Mouse (Mus musculus): ENCODE results near the gene Mtg2. TPM values are rescaled to one million over a fixed set of nuclear protein-coding genes. Genes with fewer than 3 reads are reported as not detected.

The Mtg2 gene
- polyA plus RNA-seq, 1 experiment from 2014 or later = 37.6 TPM

GRCm38 (mm10) chr2:180040406-180040805 lies 30.0 kb upstream of the Mtg2 start:
- no peaks in the 10 kb centered on the region for H3K27me3 ChIP-seq (replicated peaks)
- ATAC-seq (ENCODE audit: low FRiP score) = no peak
- 60% methylated on average over 6 of the region's 6 CpGs for WGBS
- peak overlapping the region; percentile 97 for H3K9ac ChIP-seq (replicated peaks)
- H3K9me3 ChIP-seq (replicated peaks) = no peaks in the 10 kb centered on the region
- H3K36me3 ChIP-seq = peaks cover 36% of the 10 kb centered on the region
- H3K27ac ChIP-seq (replicated peaks) = no peak overlapping the region
- H3K4me1 ChIP-seq = peaks cover 44% of the 10 kb centered on the region
- H3K4me2 ChIP-seq = peak overlapping the region; percentile 83
- peak overlapping the region; percentile 98 for H3K4me3 ChIP-seq (replicated peaks)

DNA sequence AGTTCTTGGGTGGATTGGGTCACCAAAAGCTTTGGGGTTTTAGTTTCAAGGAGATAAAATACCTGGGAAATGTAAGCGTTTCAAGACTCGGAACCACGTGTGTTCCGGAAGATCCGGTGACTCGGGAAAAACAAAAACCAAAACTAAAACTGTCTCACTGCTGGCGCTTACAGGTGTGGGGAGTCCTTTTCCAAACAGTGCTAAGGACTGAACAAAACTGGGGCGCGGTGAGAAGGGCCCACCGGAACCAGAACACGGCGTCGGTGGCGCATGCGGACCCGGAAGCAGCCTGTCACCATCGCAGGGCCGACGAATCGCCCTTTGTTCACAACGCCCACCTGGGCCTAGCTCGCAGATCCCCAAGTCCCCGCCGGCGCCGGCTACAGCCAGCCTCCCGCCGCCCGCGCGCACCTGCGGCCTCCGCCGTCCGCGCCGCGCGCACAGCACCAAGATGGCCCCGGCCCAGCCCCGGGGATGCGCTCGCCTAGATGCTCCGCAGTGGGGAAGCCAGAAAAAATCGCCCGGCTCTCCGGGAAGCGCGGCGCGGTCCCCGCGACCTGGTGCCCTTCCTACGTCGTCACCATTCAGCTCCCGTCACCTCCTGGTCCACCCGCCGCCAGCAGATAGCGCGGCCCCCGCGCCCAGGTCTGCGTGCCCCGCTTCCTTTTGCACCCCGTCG lies 28.7 kb upstream of the Mtg2 start:
- peak overlapping the region; percentile 98 for H3K27ac ChIP-seq (replicated peaks)
- peak overlapping the region; percentile 97 for H3K9ac ChIP-seq (replicated peaks)
- peak; percentile 60 for ATAC-seq (ENCODE audit: low FRiP score)
- no peaks in the 10 kb centered on the region for H3K27me3 ChIP-seq (replicated peaks)
- under 1% methylated on average over 66 of the region's 66 CpGs for WGBS
- no peaks in the 10 kb centered on the region for H3K9me3 ChIP-seq (replicated peaks)
- H3K4me1 ChIP-seq = peaks cover 50% of the 10 kb centered on the region
- H3K4me3 ChIP-seq (replicated peaks) = peak overlapping the region; percentile 98
- peaks cover 29% of the 10 kb centered on the region for H3K36me3 ChIP-seq
- H3K4me2 ChIP-seq = peak overlapping the region; percentile 83

GRCm38 (mm10) chr2:180042256-180042857 lies 28.0 kb upstream of the Mtg2 start, which contains the start of the genes Psma7 and Ss18l1:
Psma7 (minus strand) TSS chr2:180042433.
Ss18l1 (plus strand) TSS chr2:180042509.
- peak within 1 kb of the TSS; percentile 98 for H3K4me3 ChIP-seq (replicated peaks)
- WGBS = under 1% methylated on average over 73 of the region's 78 CpGs
- H3K4me1 ChIP-seq = peaks cover 50% of the 10 kb centered on the region
- H3K4me2 ChIP-seq = peak within 1 kb of the TSS; percentile 83
- peak within 1 kb of the TSS; percentile 98 for H3K27ac ChIP-seq (replicated peaks)
- peak; percentile 96 for ATAC-seq (ENCODE audit: low FRiP score)
- H3K9me3 ChIP-seq (replicated peaks) = no peaks in the 10 kb centered on the region
- peaks cover 22% of the 10 kb centered on the region for H3K36me3 ChIP-seq
- H3K27me3 ChIP-seq (replicated peaks) = no peaks in the 10 kb centered on the region
- peak within 1 kb of the TSS; percentile 97 for H3K9ac ChIP-seq (replicated peaks)

GRCm38 (mm10) chr2:180042858-180043515 lies 27.4 kb upstream of the Mtg2 start:
- ATAC-seq (ENCODE audit: low FRiP score) = peak; percentile 61
- peaks cover 16% of the 10 kb centered on the region for H3K36me3 ChIP-seq
- peak overlapping the region; percentile 83 for H3K4me2 ChIP-seq
- H3K4me1 ChIP-seq = peaks cover 50% of the 10 kb centered on the region
- peak overlapping the region; percentile 97 for H3K9ac ChIP-seq (replicated peaks)
- H3K4me3 ChIP-seq (replicated peaks) = peak overlapping the region; percentile 98
- no peaks in the 10 kb centered on the region for H3K27me3 ChIP-seq (replicated peaks)
- H3K9me3 ChIP-seq (replicated peaks) = no peaks in the 10 kb centered on the region
- H3K27ac ChIP-seq (replicated peaks) = peak overlapping the region; percentile 98
- under 1% methylated on average over 63 of the region's 66 CpGs for WGBS

DNA sequence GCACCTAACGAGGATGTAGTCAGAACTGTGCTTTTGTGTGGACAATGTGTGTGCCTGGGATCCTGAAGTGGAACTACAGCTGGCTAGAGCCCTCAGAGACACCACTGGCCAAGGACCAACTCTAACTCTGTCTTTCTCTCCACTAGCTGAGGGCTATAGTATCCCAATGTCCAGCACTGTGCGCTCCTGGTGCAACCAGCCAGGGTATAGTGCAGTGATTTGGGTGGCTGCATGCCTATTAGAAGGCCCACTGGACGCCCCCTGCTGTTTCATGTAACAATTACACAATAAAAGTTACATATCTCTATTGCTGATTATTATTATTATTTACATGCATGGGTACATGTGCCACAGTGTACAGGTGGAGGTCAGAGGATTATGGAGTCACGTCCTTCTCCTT lies 25.1 kb upstream of the Mtg2 start:
- Histone ChIP-seq H3K9me3 (replicated peaks) (no peaks in the 10 kb centered on the region), H3K36me3 (0 out of 2 replicates have a peak, but pooled peaks cover 5% of the 10 kb centered on the region), H3K4me1 (peaks cover 40% of the 10 kb centered on the region), H3K9ac (replicated peaks) (no peak overlapping the region), H3K27me3 (replicated peaks) (no peaks in the 10 kb centered on the region), H3K27ac (replicated peaks) (no peak overlapping the region), H3K4me3 (replicated peaks) (no peak overlapping the region), H3K4me2 (no peak overlapping the region)
- no peak for ATAC-seq (ENCODE audit: low FRiP score)
- 60% methylated on average over 4 of the region's 4 CpGs for WGBS

DNA sequence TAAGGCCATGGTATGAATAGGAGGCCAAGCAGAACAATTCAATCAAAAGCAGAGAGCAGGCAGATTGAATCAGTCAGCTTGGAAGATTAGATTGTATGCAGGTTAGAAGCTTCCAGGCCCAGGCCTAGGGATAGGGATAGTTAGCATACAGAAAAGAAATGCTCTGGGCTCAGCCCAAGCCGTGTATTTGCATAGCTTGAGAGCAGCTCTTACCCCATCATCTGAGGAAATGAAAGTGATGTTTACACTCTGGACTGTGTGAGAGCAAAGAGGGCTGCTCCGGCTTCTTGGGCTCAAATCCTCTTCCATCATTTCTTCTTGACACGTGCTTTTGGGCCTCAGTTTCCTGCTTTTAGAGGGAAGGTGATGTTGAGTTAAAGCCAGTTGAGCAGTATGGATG lies 22.8 kb upstream of the Mtg2 start:
- WGBS = 98% methylated on average over 3 of the region's 3 CpGs
- Histone ChIP-seq H3K27ac (replicated peaks) (no peak overlapping the region), H3K4me1 (peaks cover 39% of the 10 kb centered on the region), H3K27me3 (replicated peaks) (no peaks in the 10 kb centered on the region), H3K4me2 (no peak overlapping the region), H3K36me3 (peaks cover 9% of the 10 kb centered on the region; the same call in 1 of the 2 replicates), H3K9me3 (replicated peaks) (no peaks in the 10 kb centered on the region), H3K4me3 (replicated peaks) (no peak overlapping the region), H3K9ac (replicated peaks) (no peak overlapping the region)
- ATAC-seq (ENCODE audit: low FRiP score) = no peak

- peaks cover 39% of the 10 kb centered on the region for H3K4me1 ChIP-seq
- no peak overlapping the region for H3K4me2 ChIP-seq
- H3K4me3 ChIP-seq (replicated peaks) = no peak overlapping the region
- 96% methylated on average over 18 of the region's 18 CpGs for WGBS
- no peak overlapping the region for H3K27ac ChIP-seq (replicated peaks)
- no peaks in the 10 kb centered on the region for H3K9me3 ChIP-seq (replicated peaks)
- peaks cover 15% of the 10 kb centered on the region for H3K36me3 ChIP-seq
- H3K27me3 ChIP-seq (replicated peaks) = no peaks in the 10 kb centered on the region
- H3K9ac ChIP-seq (replicated peaks) = no peak overlapping the region
- no peak for ATAC-seq (ENCODE audit: low FRiP score)
Observed at GRCm38 (mm10) chr2:180047980-180048635, 22.3 kb upstream of the Mtg2 start.

GRCm38 (mm10) chr2:180050986-180051385 lies 19.4 kb upstream of the Mtg2 start:
- Histone ChIP-seq H3K27me3 (replicated peaks) (no peaks in the 10 kb centered on the region), H3K4me2 (no peak overlapping the region), H3K4me3 (replicated peaks) (no peak overlapping the region), H3K9me3 (replicated peaks) (no peaks in the 10 kb centered on the region), H3K27ac (replicated peaks) (no peak overlapping the region), H3K4me1 (peaks cover 12% of the 10 kb centered on the region), H3K36me3 (peaks cover 43% of the 10 kb centered on the region), H3K9ac (replicated peaks) (no peak overlapping the region)
- 25% methylated on average over 5 of the region's 5 CpGs for WGBS
- peak; percentile 65; the same call in 1 of the 2 replicates for ATAC-seq (ENCODE audit: low FRiP score)

DNA sequence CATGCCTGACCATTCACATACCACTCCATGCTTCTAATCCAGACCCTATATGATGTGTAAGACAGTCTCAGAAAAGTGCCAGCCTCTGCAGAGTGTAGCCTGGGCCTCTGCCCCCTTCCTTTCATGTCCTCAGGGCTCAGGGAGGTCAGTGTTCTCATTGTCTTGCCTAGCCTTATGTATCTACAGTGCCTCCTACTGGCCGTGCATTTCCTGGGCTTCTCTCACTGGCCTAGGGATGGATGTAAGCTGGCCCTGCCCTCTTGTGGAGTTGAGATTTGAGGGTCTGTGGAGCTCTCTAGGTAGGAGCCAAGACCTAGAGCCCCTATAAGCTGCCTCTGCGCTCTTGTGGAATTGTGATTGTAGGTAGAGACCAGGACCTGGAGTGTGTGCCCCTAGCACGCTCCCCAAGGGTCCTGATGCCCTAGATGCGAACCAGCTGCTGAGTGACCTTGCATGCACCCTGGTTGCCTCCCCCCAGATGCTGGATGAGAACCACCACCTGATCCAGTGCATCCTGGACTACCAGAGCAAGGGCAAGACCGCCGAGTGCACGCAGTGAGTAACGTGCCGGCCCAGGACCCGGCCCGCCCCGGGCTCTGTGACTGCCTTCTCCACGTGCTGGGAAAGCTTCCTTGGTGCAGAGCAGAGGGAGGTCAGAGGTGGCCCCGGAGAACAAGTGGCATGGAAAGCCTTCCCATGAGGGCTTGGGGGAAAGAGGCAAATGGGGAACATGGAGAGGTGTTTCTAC lies 18.2 kb upstream of the Mtg2 start:
- H3K4me1 ChIP-seq = peaks cover 11% of the 10 kb centered on the region
- WGBS = 90% methylated on average over 14 of the region's 14 CpGs
- H3K9me3 ChIP-seq (replicated peaks) = no peaks in the 10 kb centered on the region
- ATAC-seq (ENCODE audit: low FRiP score) = no peak
- no peak overlapping the region for H3K9ac ChIP-seq (replicated peaks)
- no peaks in the 10 kb centered on the region for H3K27me3 ChIP-seq (replicated peaks)
- peaks cover 49% of the 10 kb centered on the region for H3K36me3 ChIP-seq
- H3K4me3 ChIP-seq (replicated peaks) = no peak overlapping the region
- no peak overlapping the region; the same call in 1 of the 2 replicates for H3K27ac ChIP-seq (replicated peaks)
- no peak overlapping the region for H3K4me2 ChIP-seq

- H3K4me3 ChIP-seq (replicated peaks) = no peak overlapping the region
- H3K36me3 ChIP-seq = peaks cover 57% of the 10 kb centered on the region
- no peaks in the 10 kb centered on the region for H3K27me3 ChIP-seq (replicated peaks)
- 97% methylated on average over 9 of the region's 9 CpGs for WGBS
- peaks cover 11% of the 10 kb centered on the region for H3K4me1 ChIP-seq
- no peak overlapping the region for H3K9ac ChIP-seq (replicated peaks)
- H3K9me3 ChIP-seq (replicated peaks) = no peaks in the 10 kb centered on the region
- no peak overlapping the region for H3K4me2 ChIP-seq
- H3K27ac ChIP-seq (replicated peaks) = no peak overlapping the region
- ATAC-seq (ENCODE audit: low FRiP score) = no peak
Observed at GRCm38 (mm10) chr2:180053001-180053400, 17.4 kb upstream of the Mtg2 start.
